9 mouse cellular contexts compared by ENCODE assay signal in the genomic region with DNA sequence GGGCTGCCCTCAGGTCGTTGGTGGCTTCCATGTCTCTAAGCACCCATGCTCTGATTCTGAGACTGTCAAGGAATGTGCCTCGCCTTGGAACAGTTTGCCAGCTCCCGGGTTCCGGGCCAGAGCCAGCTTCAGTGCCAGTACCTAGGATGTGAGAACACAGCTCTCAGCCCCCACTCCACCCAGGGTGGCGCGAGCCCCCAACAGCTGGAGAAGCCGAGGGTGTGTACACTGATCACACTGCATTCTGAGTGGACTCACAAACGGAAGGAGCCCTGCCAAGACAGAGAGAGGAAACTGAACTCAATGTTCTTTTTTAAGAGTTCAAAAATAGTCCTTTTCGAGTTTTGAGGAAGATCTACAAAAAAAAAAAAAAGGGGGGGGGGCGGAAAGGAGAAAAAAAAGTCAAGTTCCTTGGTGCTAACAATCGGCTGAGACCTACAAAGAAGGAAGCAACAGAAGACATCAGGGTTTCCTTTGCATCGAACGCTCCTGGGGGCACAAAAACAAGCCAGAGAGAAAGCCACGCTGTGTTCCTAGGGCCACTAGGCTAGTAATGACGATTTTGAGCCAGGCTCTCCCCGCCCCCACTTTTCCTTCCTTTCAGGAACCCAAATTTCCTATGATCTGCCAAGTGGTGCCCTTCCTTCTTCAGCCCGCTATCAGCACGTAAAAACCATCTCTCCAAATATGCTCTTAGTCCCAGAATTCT. TPM values are rescaled to one million over a fixed set of nuclear protein-coding genes. Genes with fewer than 3 reads are reported as not detected.
DNase-seq lines count a peak whose midpoint lies in the region; ATAC-seq and TF ChIP-seq lines count a peak whose summit lies in the region.
"Had no signal": no experiment of that assay in that cellular context is flagged by ENCODE, and none has a peak within 500 bp of the region (broad histone marks: within the 10 kb centered on the region; RNA-seq: fewer than 3 reads in every experiment).

No protein-coding gene starts in this region.

- H3K36me3 ChIP-seq in thymus, adult 2 months (ENCODE audit: control insufficient read depth, insufficient read depth, low read length) = no peaks in the 10 kb centered on the region

- peak; percentile 62 for DNase-seq in gastrocnemius, adult 18-20 months (ENCODE audit: low spot score)
- DNase-seq in gastrocnemius, postnatal 4 days (ENCODE audit: low spot score in 2 of 2) = no peak
- DNase-seq in 416B (ENCODE audit: low read depth) = peak; percentile 8
- DNase-seq in gastrocnemius, postnatal 14 days = peak; percentile 54
- peak; percentile 45 to 58 for DNase-seq in kidney, postnatal 36 days
- no peak for DNase-seq in thymus, adult 2 months
- no peak for DNase-seq in thymus, postnatal 14 days

- intact Hi-C loops in gastrocnemius, postnatal 14 days (cut with DNase I; ENCODE audit: low total_unique reads) = no loop called here

- 19% methylated on average over 18 of the region's 18 CpGs for WGBS in thymus, adult 2 months

- no peak for ATAC-seq in erythroblast, adult 5-6 weeks (replicated peaks; ENCODE audit: low FRiP score, poor library complexity, severe bottlenecking)

- no peak for TF ChIP-seq POLR2A in thymus, adult 2 months (IDR thresholded peaks at IDR 0.05; ENCODE audit: control insufficient read depth, extremely low read depth, insufficient read depth, low read length, poor library complexity)

- TF ChIP-seq CTCF in thymus, adult 2 months (IDR thresholded peaks at IDR 0.05; ENCODE audit: borderline replicate concordance, control insufficient read depth, extremely low read depth, insufficient read depth, low read length, poor library complexity) = no peak

- no peak overlapping the region for H3K27ac ChIP-seq in thymus, adult 2 months (ENCODE audit: control insufficient read depth, insufficient read depth, low read length)

- H3K4me1 ChIP-seq in thymus, adult 2 months (replicated peaks; ENCODE audit: control insufficient read depth, insufficient read depth, low read length) = peaks cover 11% of the 10 kb centered on the region

- no peak overlapping the region for H3K4me3 ChIP-seq in thymus, adult 2 months (ENCODE audit: control insufficient read depth, insufficient read depth, low read length)

- H3K27me3 ChIP-seq in thymus, adult 2 months (ENCODE audit: control insufficient read depth, insufficient read depth, low read length) = no peaks in the 10 kb centered on the region
- H3K27me3 ChIP-seq: CH12.LX had no signal

RNA-seq across cellular contexts. Expression of a gene that starts 48.1 kb away (rescaled TPM):
- 100 to 1,000 TPM; 163 to 194 TPM for total RNA-seq in gastrocnemius, adult 18-20 months (2021)
- total RNA-seq in gastrocnemius, postnatal 4 days (2021) = 100 to 1,000 TPM; 243 to 252 TPM
- total RNA-seq in gastrocnemius, postnatal 14 days (2021) = 100 to 1,000 TPM; 228 TPM
- 0.92 and 3.6 TPM in 2 replicates for polyA plus RNA-seq in thymus, adult 2 months (2012; rRNA removed)
- total RNA-seq in erythroblast, adult 5-6 weeks (2015; ENCODE audit: low replicate concordance) = 129 and 139 TPM in 2 replicates
- total RNA-seq in erythroblast, adult 5-6 weeks (2017; ENCODE audit: low replicate concordance) = 146 and 185 TPM in 2 replicates

RNA-seq across cellular contexts. Expression of a gene that starts 51.5 kb away (rescaled TPM):
- 10 to 100 TPM; 13.1 to 16.1 TPM for total RNA-seq in gastrocnemius, adult 18-20 months (2021)
- total RNA-seq in gastrocnemius, postnatal 4 days (2021) = 10 to 100 TPM; 26.8 to 31.6 TPM
- 10 to 100 TPM; 13.2 to 17.5 TPM for total RNA-seq in gastrocnemius, postnatal 14 days (2021)
- polyA plus RNA-seq in thymus, adult 2 months (2012; rRNA removed) = 53.3 and 56.7 TPM in 2 replicates
- 11.9 and 23.0 TPM in 2 replicates for total RNA-seq in erythroblast, adult 5-6 weeks (2015; ENCODE audit: low replicate concordance)
- 21.2 and 28.8 TPM in 2 replicates for total RNA-seq in erythroblast, adult 5-6 weeks (2017; ENCODE audit: low replicate concordance)

RNA-seq across cellular contexts. Expression of a gene that starts 51.6 kb away (rescaled TPM):
- 10 to 100 TPM in 1 of 2 experiments, 1 to 10 TPM in 1; 9.6 to 10.2 TPM for total RNA-seq in gastrocnemius, adult 18-20 months (2021)
- 10 to 100 TPM; 21.6 to 22.2 TPM for total RNA-seq in gastrocnemius, postnatal 4 days (2021)
- total RNA-seq in gastrocnemius, postnatal 14 days (2021) = 10 to 100 TPM in 1 of 2 experiments, 1 to 10 TPM in 1; 9.6 to 10.4 TPM
- polyA plus RNA-seq in thymus, adult 2 months (2012; rRNA removed) = 20.3 and 23.8 TPM in 2 replicates
- 2.1 and 6.1 TPM in 2 replicates for total RNA-seq in erythroblast, adult 5-6 weeks (2015; ENCODE audit: low replicate concordance)
- 5.0 and 9.8 TPM in 2 replicates for total RNA-seq in erythroblast, adult 5-6 weeks (2017; ENCODE audit: low replicate concordance)

Comparison
In these comparisons a context has a peak if more than half of its experiments do, and no peak if none do; other contexts are left out.
1. DNase-seq: peak in gastrocnemius, adult 18-20 months (single experiment), 416B (single experiment), gastrocnemius, postnatal 14 days (single experiment) and kidney, postnatal 36 days (2 of 2); none in gastrocnemius, postnatal 4 days (0 of 2), thymus, adult 2 months (single experiment) and thymus, postnatal 14 days (single experiment).